Mouse (Mus musculus) limb, embryonic 14.5 days (tissue): ENCODE results near the gene Olfr504. TPM values are rescaled to one million over a fixed set of nuclear protein-coding genes. Genes with fewer than 3 reads are reported as not detected.
"Not testable (repeated sequence)": the region's sequence is repeated elsewhere in the genome, so short reads cannot be mapped to it uniquely, and the experiment has no call there.

Experiments
- ATAC-seq: fragments of 200-750 bp; cut with Nextera tagmentation; 2 replicates; pipeline ENCODE4 v1.8.0; 2017; ENCODE audit warnings: low read depth, moderate number of reproducible peaks, moderate TSS enrichment; ENCODE audit not compliant: low FRiP score
- DNase-seq: peaks from one replicate; pipeline ENCODE4 v3.0.0-alpha.2; 2015; ENCODE audit warnings: low spot score
- H3K27ac ChIP-seq: fragments of 300-500 bp; sonication (generic); replicated peaks from 2 replicates; pipeline ENCODE4 v1.5.1; 2014; ENCODE audit warnings: low read depth, mild to moderate bottlenecking, low read length, moderate library complexity, mixed read lengths
- H3K27me3 ChIP-seq: fragments of 300-500 bp; sonication (generic); 2 replicates; pipeline ENCODE4 v1.6.1; 2014; ENCODE audit warnings: low read length, mixed read lengths; ENCODE audit not compliant: control insufficient read depth, insufficient read depth
- H3K36me3 ChIP-seq: fragments of 300-500 bp; sonication (generic); 2 replicates; pipeline ENCODE4 v1.6.1; 2014; ENCODE audit warnings: mild to moderate bottlenecking, low read length, moderate library complexity, mixed read lengths; ENCODE audit not compliant: control insufficient read depth, insufficient read depth
- H3K4me1 ChIP-seq: fragments of 300-500 bp; sonication (generic); 2 replicates; pipeline ENCODE4 v1.6.1; 2014; ENCODE audit warnings: antibody characterized with exemption, low read length, mixed read lengths; ENCODE audit not compliant: control insufficient read depth, insufficient read depth
- H3K4me2 ChIP-seq: fragments of 300-500 bp; sonication (generic); replicated peaks from 2 replicates; pipeline ENCODE4 v1.6.1; 2014; ENCODE audit warnings: low read depth, mild to moderate bottlenecking, low read length, moderate library complexity; ENCODE audit not compliant: severe bottlenecking
- H3K4me3 ChIP-seq: fragments of 300-500 bp; sonication (generic); replicated peaks from 2 replicates; pipeline ENCODE4 v1.5.1; 2014; ENCODE audit warnings: low read length
- H3K9ac ChIP-seq: fragments of 300-500 bp; sonication (generic); 2 replicates; pipeline ENCODE4 v1.6.1; 2014; ENCODE audit warnings: mild to moderate bottlenecking, low read depth, low read length, moderate library complexity; ENCODE audit not compliant: severe bottlenecking
- H3K9me3 ChIP-seq: fragments of 300-500 bp; sonication (generic); 2 replicates; pipeline ENCODE4 v1.6.1; 2016; ENCODE audit warnings: low read length; ENCODE audit not compliant: control insufficient read depth
- POLR2A ChIP-seq: fragments of 200-500 bp; IDR thresholded peaks from 2 replicates; pipeline ENCODE4 v1.8.0; 2012; ENCODE audit warnings: inconsistent platforms, mild to moderate bottlenecking, moderate library complexity, borderline replicate concordance; ENCODE audit not compliant: insufficient read depth, insufficient read length; ENCODE audit errors: extremely low read depth
- WGBS: fragments of 180-500 bp; shearing (Covaris S2); extraction: QIAGEN DNeasy Blood & Tissue Kit; methylation state at CpG from one replicate; pipeline ENCODE4 v1.1.7; 2014; 5-methylcytosine and 5-hydroxymethylcytosine counted together
- polyA plus RNA-seq, 2 experiments: library from polyadenylated mRNA; depleted of rRNA in 1 of 2; stranded (reverse) in 1 of 2; unstranded in 1 of 2; fragments of >200 nt; fragmentation: Nextera tagmentation in 1 of 2; extraction: Ambion mirVana in 1 of 2; gene quantifications; 2 replicates each; pipeline versions ENCODE4 v1.2.1 to v1.2.3; 2012 to 2014

Gene Olfr504
- polyA plus RNA-seq (2012; rRNA removed) (not detected in 2 replicates), polyA plus RNA-seq (2014; fragmentation: Nextera tagmentation; extraction: Ambion mirVana) (not detected in 2 replicates)

DNA sequence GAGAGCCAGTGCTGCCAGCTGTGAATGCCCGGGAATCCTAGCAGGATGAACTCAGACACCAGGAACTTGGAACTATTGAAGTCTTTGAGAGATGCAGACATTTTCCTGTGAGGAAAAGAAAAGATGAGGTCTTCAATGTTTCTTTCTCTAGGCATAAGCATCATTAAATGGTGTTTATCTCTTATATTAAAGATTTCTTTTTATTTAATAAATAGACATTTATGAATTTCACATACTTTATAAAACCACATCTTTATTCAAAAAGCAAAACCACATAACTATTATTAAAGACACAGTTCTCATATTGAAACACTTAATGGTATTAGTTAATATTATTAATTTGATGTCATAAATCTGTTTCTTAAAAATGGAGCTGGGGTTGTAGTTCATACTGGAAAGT lies at the start of gene Olfr504:
Gene Olfr504, minus strand, starts transcription at position 101 of the 400 bp plus-strand sequence.
- Histone ChIP-seq H3K9me3 (no peaks in the 10 kb centered on the region), H3K27ac (no peak within 1 kb of the TSS), H3K9ac (no peak within 1 kb of the TSS), H3K4me1 (no peaks in the 10 kb centered on the region), H3K27me3 (no peaks in the 10 kb centered on the region), H3K4me3 (no peak within 1 kb of the TSS), H3K4me2 (no peak within 1 kb of the TSS), H3K36me3 (no peaks in the 10 kb centered on the region)
- no peak for ATAC-seq
- no peak for TF ChIP-seq POLR2A
- DNase-seq, result no peak
- 82% methylated on average over 1 of the region's 1 CpGs for WGBS

- TF ChIP-seq POLR2A, result no peak
- Histone ChIP-seq H3K9ac (no peak overlapping the region), H3K36me3 (no peaks in the 10 kb centered on the region), H3K4me3 (no peak overlapping the region), H3K4me2 (no peak overlapping the region), H3K9me3 (no peaks in the 10 kb centered on the region), H3K27ac (no peak overlapping the region), H3K4me1 (no peaks in the 10 kb centered on the region), H3K27me3 (no peaks in the 10 kb centered on the region)
- ATAC-seq, result no peak
- 82% methylated on average over 2 of the region's 2 CpGs for WGBS
- DNase-seq, result no peak
Measured at GRCm38 (mm10) chr7:108614110-108614509, 48.5 kb upstream of the Olfr504 start.

GRCm38 (mm10) chr7:108610487-108610886 lies 44.9 kb upstream of the Olfr504 start, which contains the start of gene Olfr506:
Olfr506 (plus strand) TSS chr7:108610787.
- H3K4me2 ChIP-seq, result no peak within 1 kb of the TSS
- no peak for ATAC-seq

GRCm38 (mm10) chr7:108601916-108602315 lies 36.3 kb upstream of the Olfr504 start:
- H3K27ac ChIP-seq, H3K9ac ChIP-seq, DNase-seq, ATAC-seq, H3K27me3 ChIP-seq, H3K9me3 ChIP-seq, H3K4me2 ChIP-seq, H3K4me3 ChIP-seq, H3K4me1 ChIP-seq, H3K36me3 ChIP-seq: not testable (repeated sequence)
- 81% methylated on average over 3 of the region's 3 CpGs for WGBS

More at GRCm38 (mm10) chr7:108610487-108610886, 44.9 kb upstream of the Olfr504 start, which contains the start of gene Olfr506:
- TF ChIP-seq POLR2A, result no peak
- Histone ChIP-seq H3K4me3 (no peak within 1 kb of the TSS), H3K4me1 (no peaks in the 10 kb centered on the region), H3K36me3 (no peaks in the 10 kb centered on the region), H3K9me3 (no peaks in the 10 kb centered on the region), H3K27ac (no peak within 1 kb of the TSS), H3K27me3 (no peaks in the 10 kb centered on the region), H3K9ac (no peak within 1 kb of the TSS)
- DNase-seq, result no peak

DNA sequence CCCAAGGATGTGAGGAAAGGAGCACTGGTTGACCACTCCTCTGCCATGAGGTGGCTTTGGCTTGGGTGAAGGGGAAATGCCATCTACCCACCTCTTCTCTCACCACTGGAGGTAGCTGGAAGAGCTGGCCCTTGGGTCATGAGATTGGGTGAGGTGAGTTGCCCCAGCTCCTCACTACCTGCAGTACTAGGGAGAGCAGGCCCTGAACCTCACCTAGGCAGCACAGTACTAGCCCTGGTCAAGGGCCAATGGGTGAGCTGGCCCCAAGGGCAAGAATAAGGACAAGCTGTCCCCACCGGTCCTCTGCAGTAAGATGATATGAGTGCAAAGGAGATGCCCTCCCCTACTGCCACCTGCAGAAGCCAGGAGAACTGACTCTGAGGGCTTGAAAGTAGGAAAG lies 24.2 kb upstream of the Olfr504 start:
- Histone ChIP-seq H3K27ac (no peak overlapping the region), H3K36me3 (no peaks in the 10 kb centered on the region), H3K27me3 (no peaks in the 10 kb centered on the region), H3K4me2 (no peak overlapping the region), H3K4me3 (no peak overlapping the region), H3K4me1 (no peaks in the 10 kb centered on the region), H3K9ac (no peak overlapping the region), H3K9me3 (no peaks in the 10 kb centered on the region)
- no peak for DNase-seq
- no peak for TF ChIP-seq POLR2A
- no peak for ATAC-seq
- WGBS, result 78% methylated on average over 1 of the region's 1 CpGs

DNA sequence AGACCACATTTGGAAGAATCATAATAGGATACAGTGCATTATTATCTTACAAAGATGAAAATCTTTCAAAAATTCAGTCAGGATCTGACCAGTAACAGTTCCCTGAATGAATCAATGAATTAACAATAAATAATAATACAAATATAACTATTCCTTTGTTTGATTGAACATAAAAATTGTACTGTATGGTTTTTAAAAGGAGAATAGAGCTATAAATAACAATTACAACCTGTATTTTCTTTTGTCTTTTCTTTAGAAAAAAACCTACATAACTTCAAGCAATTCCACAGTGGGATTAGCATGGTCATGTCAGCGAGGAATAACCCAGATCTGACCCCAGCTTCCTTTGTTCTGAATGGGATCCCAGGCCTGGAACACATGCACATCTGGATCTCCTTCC lies 21.4 kb downstream of the Olfr504 start, which contains the start of gene Olfr503:
Gene Olfr503, plus strand, starts transcription at position 301 of the 400 bp plus-strand sequence.
- not testable (repeated sequence) for H3K4me3 ChIP-seq, DNase-seq, H3K27me3 ChIP-seq, H3K4me2 ChIP-seq, ATAC-seq, H3K27ac ChIP-seq, H3K9ac ChIP-seq, H3K9me3 ChIP-seq, H3K36me3 ChIP-seq, H3K4me1 ChIP-seq
- WGBS, result 54% methylated on average over 1 of the region's 1 CpGs
